Mouse (Mus musculus): Measurements from ENCODE around the gene Ppm1h. TPM values are rescaled to one million over a fixed set of nuclear protein-coding genes. Genes with fewer than 3 reads are reported as not detected.
"Not testable (repeated sequence)": the region's sequence is repeated elsewhere in the genome, so short reads cannot be mapped to it uniquely, and the experiment has no call there.

The Ppm1h gene
- polyA plus RNA-seq, 2 experiments from 2014 or later, result 50.3 to 52.7 TPM

DNA sequence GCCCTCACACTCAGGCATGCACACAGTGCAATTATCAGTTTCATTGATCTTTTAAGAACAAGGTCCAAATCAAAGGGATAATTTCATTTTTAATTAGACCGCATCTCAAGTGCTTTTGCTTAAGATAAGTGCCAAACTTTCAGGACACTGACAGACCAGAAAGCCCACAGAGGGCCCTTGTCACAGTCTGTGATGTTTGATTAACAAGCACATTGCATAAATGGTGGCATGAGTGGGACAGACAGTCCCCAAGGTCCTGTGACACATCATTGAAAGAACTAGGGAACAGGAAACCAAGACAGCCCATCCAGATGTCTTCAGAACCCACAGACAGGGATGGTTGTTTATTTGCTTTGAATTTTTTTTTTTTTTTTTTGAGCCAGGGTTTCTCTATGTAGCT is 221.9 kb downstream of the Ppm1h start:
- ATAC-seq, result no peak

DNA sequence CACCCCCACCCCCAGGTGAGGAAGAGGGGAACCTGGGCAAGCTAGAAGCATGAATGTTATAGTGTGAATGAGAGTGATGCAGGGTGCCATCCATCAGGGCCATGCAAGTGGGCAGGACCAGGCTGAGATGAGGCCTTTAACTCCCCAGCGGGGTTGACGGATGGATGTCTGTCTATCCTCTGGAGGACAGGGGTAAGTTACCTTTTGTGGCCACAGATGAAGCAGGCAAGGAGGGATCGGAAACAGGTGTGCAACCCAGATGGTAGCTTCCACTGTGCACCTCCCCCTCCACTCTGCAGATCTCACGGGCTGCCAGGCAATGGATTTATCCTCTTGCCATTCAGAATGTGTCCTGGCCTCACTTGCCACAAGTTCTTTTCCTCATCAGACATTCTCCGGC is 222.8 kb downstream of the Ppm1h start:
- no peak for ATAC-seq

DNA sequence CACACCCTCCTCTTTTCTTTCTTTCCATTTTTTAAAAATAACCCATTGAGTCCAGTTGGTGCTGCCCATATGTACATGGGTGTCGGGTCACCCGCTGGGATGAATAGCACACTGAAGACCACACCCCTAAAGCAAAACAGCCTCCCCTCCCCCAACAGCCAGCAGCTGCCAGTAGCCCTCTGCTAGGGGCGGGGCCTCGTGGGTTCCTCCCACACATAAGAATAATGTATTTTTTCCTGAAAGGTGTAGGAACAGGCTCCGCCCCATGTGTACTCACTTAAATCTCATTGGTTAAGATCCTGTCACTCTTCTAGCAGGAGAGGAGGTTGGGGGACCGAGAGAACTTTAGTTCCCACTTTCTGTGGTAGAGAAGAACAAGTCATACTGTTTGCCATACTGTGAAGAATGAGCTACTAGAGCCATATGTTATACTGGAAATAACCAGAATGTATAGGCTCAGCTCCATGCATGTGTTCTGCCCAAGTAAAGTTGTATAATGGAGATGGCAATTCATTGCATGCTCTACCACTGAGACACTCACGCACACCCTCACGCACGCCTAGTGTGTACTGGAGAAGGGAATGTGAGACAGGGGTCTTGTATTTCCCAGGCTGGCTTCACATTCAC is 231.0 kb downstream of the Ppm1h start:
- ATAC-seq, result no peak

DNA sequence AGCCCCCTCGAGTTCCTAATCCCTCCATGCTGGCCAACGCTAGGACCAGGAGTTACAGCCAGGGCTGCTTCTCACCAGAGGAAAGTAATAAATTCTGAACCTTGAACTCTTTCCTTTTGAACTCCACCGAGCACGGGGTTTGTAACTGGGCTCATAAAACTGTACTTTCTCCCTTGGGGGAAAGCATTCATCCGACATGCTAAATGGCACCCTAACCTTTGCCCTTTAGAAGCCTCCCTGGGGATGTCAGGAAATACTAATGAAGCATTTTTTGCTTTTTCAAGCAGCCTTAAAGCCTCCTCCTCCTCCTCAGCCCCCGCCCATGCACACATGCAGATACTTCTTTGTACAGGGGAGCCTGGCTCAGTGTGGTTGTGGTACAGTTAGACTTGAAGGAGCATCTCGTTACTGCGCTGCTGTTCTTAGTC is 232.2 kb downstream of the Ppm1h start:
- ATAC-seq, result no peak

DNA sequence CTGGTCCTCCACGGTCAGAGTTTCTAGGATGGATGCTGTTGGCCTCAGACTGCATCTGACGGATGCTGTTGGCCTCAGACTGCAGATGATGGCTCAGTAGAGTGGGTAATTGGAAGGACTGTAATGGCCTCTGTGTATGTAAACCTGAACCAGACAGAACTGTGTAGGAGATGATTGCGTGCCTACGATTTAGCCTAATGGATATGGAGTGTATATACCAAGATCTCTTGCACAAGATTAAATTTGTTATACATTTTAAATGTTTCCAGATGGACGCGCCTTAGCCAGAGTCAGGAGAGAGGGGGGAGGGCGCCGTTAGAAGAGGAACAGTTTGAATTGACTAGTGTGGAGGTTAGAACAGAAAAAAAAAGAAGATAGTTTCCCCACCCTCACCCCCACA is 233.1 kb downstream of the Ppm1h start:
- no peak for ATAC-seq

DNA sequence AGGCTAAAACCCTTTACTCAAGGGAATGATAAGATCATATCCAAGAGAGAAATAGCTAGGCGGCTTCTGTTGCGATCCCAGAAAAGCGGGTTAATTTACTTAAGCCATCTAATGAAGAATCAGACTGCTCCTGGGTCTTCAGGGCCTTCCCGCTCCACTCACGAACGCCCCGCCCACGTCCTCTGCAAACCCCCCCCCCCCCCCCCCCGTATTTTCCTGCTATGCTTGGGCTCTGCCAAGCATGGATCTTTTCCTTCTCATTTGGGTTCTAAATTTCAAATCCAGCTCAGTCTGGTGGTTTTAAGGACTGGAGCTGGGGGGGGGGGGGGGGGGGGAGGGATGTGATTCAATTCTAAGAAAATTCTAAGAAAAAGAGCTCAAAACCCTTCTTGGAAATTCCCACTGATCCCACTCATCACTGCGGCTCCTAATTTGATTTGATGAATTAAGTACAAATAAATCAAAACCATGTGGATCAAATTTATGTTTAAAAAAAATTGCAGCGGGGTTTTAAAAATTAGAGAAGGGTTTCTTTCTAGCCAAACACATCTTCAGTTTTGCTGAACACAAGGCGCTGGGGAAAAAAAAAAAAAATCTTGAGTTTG is 233.6 kb downstream of the Ppm1h start:
- ATAC-seq, result no peak

DNA sequence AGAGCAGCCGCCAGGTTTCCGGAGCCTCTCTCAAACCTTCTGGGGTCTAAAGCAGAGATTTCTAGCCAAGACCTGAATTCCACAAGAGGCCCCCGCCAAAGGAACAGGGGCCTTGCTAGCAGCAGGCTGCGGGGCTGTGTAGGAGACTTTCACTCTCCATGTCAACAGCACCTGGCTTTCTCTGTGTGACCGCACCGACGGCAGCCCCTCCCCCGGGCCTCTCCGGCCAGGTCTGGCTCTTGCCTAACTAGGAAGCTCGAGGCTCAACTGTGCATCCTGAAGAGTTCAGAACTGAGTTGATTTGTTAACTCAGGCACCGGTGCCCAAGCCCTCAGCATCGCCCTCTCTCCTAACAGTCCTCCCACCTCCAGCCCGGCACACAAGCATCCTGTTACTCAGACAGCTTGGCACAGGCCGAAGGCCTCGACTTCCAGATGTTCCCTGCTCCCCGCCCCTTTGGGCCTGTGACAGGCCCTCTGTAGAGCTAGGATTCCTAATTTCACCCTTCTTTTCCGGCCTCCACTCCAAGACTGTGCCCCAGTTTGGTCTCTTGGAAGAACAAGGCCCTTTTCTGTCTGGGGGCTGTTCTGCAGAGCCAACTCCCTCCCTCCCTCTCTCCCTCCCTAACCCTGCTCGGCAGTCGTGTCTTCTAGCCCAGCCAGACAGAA is 234.3 kb downstream of the Ppm1h start:
- ATAC-seq, result no peak

DNA sequence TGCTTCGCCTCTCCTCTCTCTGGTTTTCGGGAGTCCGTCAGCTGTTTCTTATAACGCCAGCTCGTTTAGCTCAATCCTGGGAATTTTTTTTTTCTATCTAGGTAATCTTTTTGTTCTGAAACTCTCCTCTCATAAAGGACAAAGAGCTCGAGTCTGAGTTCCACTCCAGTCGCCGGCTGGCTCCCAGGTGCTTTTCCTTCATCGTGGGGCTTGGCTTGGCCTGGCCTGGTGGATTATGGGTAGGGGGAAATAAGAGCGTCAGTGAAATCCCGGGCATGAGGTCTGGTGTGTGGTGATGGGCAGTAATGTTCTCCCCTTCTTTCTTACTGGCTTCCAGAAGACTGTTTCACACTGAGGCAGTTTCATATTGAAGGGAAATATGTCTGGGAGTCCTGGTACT is 234.8 kb downstream of the Ppm1h start:
- ATAC-seq, result no peak

DNA sequence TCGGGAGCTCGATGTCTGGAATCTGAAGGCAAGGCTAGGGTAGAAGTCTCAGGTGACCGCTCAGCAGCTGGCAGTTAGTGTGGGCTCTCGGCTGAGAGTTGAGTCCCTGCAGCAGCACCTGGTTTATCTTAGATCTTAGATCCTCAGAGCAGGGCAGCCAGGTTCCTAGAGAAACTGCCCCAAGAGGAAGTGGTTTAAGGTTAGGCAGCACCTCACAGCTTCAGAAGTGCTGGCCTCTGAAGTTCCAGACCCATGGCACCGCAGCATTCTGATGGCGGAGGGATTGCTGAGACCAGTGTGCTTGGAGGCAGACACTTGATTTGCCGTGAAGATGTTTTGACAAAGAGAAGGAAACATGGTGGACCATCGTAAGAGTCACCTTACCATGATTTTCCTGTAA is 237.3 kb downstream of the Ppm1h start:
- no peak for ATAC-seq

DNA sequence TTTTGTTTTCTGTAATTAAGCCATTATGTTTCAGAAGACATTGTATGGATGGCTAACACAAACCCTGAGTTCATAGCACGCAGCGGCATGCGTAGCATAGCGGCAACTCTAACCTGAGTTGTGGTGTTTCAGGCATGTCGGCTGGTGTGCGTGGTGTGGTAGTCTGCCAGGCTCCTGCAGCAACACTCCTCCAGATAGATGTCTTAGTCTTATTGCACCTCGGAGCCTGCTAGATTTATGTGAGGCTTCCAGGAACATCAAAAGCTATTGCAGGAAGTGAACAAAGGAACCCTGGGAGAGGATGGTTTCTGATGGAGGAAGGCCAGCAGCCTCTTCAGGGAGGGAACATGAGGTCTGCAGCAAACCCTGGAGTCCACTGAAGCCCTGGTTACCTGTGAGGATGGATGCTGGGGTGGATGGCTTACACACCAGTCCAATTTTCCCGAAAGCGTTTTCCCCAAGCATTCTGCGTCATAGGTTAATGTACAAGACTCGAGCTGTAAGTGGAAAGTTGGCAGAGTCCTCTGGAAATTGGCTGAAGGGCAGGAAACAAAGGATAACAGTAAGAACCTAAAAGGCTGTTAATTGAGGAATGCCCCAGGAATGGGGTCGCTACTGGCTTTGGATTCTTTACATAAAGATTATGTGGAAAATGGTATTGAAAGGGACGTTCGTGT is 239.2 kb downstream of the Ppm1h start:
- no peak for ATAC-seq

DNA sequence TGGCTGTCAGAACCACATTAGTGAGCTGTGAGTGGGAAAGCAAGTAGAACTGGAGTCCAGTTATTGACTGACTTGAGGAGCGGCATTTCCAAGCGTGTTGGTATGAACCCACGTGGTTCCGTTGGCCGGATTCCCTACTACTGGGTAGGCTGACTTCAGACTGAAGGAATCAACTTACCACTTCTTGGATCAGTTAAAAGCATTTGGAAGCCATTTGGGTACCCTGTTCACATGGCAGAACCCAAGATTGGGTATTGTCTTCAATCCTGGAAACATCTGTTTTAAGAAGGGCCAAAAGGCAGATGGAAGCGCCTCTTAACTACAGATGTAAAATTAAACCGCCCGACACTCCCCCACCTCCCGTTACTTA is 239.7 kb downstream of the Ppm1h start:
- no peak for ATAC-seq

DNA sequence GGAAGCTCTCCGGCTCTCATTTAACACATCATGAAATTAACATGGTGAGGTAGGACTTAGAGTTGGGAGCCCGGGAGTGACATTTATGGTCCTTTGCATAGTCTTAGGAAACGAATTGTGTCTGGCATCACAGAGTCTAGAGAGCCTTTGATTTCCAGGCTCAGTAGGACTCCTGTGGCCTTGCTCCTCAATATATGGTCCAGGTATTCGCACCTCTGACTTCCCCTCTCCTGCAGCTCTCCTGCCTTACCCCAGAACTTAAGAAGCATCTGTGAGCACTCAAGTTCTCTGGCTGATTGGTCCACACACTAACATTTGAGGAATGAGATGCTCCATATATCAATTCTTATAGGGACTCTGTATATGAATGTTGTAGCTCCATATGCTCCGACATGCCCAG is 240.2 kb downstream of the Ppm1h start:
- ATAC-seq, result no peak

DNA sequence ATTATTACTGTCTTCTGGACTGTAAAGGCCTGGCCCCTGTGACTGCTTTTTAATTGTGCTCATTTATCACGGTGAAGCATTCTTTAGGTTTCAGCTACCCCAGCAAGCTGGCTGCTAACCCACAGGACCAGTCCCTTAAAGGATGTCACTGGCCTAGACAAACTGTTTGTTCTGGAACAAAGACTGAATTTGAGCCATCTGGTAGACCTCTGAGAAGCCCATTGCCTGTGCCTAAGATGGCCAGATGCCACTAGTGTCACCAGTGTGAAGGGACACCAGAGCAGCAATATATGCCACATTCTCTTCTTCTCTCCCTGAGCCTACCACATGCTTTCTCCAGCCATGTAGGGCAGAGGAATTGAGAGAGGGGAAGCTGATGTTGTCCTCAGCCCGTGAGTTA is 240.9 kb downstream of the Ppm1h start:
- ATAC-seq, result no peak

DNA sequence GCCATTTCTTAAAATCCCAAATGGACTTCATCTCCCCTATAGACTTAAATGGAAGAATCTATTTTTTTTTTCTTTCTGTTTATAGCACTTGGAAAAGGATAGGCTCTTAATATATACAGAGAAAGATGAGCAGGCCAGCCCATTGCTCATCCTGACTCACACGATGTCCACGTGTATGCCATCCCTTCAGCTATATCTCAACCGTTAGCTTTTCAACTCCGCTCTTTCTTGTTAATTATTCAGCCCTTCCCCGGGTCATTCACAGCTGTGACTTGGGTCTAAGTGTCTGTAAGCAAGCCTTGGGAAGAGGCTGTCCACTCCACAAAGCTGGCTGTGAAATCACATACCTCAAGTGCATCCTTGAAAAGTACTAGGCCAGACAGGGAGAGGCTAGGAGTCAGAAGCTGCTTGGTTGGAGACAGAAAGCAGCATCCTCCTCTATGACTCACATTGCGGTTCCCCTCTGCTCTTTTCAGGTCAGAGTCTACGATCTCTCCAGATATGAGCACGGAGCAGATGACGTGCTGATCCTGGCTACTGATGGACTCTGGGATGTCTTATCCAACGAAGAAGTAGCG is 241.7 kb downstream of the Ppm1h start:
- no peak for ATAC-seq

DNA sequence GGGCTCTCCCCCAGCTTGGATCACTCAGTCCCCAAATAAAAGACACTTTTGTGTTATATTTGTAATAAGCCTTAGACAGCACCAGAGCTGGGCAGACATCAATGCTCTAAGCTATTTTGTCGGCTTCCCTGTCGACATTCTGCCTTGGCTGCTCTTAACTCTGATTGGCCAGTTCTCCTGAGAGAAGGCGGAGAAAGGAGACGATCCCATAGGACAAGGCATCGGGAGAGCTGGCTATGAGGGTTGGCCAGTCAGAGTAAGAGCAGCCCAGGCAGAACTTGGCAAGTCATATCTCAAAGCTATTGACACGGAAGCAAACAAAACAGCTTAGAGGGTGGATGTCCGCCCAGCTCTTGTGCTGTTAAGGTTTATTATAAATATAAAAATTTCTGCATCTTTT is 243.7 kb downstream of the Ppm1h start:
- ATAC-seq, result no peak

DNA sequence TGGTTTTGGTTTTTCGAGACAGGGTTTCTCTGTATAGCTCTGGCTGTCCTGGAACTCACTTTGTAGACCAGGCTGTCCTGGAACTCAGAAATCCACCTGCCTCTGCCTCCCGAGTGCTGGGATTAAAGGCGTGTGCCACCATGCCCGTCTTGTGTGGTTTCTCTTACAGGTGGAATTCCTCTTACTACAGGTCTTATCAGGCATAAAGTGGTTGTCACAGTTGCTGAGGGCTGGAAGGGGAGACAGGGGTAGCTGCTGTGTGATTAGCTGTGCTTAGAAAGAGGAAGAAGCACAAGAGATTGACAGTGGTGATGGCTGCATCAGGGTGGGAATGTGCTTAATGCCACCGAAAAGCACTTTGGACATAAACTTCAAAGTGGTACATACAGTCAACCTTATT is 246.0 kb downstream of the Ppm1h start:
- ATAC-seq, result not testable (repeated sequence)

DNA sequence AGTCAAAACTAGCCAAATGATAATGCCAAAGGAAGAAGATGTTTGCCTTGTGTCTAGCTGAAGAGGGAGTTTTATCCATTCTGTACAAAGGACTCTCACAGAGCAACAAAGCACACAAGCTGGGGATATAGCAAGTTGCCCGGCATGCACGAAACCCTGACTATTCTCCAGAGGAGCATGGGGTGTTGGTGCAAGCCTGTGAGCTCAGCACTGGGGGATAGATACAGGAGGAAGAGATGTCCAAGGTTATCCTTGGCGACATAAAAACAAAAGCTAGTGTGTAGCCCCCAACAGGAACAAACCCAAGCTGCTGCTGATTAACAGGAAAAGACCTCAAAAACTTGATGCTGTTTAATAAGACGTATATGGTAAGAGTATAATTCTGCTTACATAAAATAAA is 247.7 kb downstream of the Ppm1h start:
- ATAC-seq, result no peak

DNA sequence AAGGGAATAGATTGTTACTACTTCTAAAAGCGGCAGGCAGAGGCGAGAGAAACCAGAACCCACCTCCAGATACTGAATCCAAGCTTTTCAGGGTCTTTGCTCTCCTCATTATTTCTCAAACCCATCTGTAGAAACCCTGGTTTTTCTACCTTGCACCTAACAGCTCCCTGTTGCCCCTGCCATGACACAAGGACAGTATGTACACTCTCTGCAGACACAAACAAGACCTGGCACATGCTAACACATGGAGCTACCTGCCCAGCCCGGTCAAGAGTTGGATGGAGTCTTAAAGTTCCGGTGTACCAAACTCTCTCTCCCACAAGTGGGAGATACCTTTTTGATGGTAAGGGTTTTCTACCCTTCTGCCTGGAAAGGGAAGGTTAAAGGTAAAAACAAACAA is 252.0 kb downstream of the Ppm1h start:
- ATAC-seq, result no peak

DNA sequence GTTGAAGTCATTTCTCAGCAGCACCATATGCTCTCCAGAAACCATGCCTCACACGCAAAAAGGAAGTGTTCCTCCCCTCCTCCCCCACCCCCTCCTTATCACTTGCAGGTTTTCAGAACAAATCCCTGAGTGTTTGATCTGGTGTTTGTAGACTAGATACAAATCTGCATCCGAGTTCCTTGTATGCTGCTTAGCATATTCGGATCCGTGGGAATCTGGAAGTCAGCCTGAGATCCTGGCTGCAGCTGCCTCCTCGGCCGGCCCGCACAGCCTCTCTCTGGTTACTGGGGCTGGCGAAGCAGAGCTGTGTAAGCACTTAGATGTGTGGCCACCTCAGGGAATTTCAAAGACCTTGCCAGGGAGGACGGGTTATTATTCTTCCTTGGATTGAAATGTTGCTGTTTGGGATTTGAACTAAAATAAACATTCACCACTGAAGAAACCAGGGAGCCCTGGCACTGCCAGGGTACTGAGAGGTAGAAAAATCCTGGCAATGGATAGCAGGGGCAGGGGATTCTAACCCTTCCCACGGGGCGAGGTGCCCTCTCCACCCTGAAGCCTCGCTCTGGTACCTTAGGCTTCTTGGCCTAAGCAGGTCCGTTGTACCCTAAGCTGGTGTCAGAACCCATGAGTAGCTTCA is 252.8 kb downstream of the Ppm1h start:
- no peak for ATAC-seq

DNA sequence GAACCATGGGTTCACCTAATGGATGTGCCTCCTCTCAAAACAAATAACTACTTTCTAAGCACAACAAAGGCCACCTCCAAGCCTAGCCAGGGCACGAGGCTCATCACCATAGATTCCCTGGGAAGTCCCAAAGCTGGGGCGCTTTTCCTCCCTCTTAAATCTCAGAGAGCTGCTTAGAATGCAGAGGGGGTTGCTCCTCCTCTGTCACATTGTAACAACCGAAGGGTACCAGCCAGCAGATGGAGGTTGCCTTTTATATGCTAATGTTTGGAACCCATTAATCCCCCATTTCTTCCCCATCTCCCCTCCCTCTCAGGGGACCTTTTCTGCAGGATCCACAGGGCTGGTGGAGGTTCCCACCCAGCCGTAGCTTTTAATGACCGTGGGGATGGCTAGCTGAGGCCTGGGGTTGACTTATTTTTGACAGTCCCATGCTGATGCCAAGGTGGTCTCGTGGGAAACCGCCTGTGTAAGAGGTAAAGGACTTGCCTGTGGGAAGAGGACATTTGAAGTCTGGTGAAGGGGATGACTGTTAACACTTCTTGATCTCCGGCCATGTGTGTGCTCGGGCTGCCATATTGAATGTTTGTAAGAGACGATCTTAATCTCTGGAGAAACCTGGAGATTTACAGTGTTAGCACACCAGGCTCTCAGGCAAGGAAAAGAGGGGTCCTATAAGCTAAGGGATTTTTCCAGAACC is 253.4 kb downstream of the Ppm1h start:
- ATAC-seq, result no peak

DNA sequence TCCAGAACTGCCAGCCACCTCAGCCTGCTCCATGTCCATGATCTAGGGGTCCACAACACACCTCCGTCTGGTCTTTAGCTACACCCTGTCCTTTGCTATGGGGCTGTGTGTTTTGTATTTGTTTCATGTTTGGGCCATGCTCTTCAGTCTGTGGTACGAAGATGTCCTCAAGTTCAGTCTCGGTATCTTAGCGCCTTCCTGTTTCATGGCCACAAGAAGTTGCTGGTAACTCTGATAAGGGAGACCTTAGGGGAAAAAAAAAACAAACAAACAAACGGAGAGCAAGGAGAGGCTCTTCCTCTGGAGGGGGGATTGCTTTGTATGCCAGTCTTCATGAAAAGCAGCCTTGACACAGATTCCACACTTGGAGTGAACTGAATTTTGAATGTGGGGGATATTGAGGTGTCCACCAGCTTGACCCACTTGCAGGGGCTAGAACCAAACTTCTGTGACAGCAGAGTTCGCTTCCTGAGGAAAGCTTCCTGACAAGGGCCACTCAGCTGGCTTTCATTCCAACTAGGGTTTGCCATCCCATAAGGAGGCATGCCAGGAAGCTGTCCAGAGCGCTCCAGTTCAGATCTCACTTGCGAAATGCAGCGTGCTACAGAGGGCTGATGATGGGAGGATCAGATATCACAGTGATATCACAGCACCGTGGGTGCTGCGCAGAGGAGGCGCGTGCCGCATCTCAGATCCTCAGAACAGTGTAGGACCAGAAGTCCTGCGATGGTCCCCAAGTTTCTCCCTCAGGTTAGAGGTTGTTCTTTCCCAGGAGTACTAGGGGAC is 254.7 kb downstream of the Ppm1h start:
- ATAC-seq, result no peak

DNA sequence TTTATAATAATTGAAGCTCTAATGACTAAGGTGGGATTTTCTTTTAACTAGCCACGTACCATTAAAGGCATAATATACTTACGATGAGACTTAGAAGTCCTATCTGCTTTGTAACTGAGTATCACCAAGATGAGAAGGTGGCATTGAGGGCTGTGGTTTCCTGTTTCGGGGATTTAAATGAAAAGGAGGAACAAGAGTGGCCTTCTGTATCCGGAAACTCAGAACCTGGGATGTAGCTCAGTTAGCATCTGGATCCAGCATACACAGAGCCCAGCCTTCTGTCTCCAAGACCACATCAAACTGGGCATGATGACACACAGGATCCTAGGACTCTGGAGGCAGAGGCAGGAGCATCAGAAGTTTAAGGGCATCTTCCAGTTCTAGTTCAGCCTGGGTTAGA is 256.8 kb downstream of the Ppm1h start:
- not testable (repeated sequence) for ATAC-seq

All from CD4-positive, CD25-positive, alpha-beta regulatory T cell, adult 4 months (primary cell).